Mouse (Mus musculus) embryonic facial prominence, embryonic 13.5 days (tissue): Measurements from ENCODE around the gene Oaz2. TPM values are rescaled to one million over a fixed set of nuclear protein-coding genes. Genes with fewer than 3 reads are reported as not detected.

Experiments
- ATAC-seq: fragments of 200-750 bp; cut with Nextera tagmentation; 2 replicates; pipeline ENCODE4 v1.8.0; 2017; ENCODE audit warnings: low read depth; ENCODE audit not compliant: insufficient number of reproducible peaks, insufficient read depth, low FRiP score, low TSS enrichment
- H3K27ac ChIP-seq: fragments of 300-500 bp; sonication (generic); 2 replicates; pipeline ENCODE4 v1.5.1; 2015; ENCODE audit warnings: moderate library complexity, mild to moderate bottlenecking, inconsistent platforms
- H3K27me3 ChIP-seq: fragments of 300-500 bp; sonication (generic); 2 replicates; pipeline ENCODE4 v1.6.1; 2015; ENCODE audit warnings: mild to moderate bottlenecking, inconsistent platforms
- H3K36me3 ChIP-seq: fragments of 300-500 bp; sonication (generic); 2 replicates; pipeline ENCODE4 v1.6.1; 2015; ENCODE audit warnings: mild to moderate bottlenecking, inconsistent platforms
- H3K4me1 ChIP-seq: fragments of 300-500 bp; sonication (generic); 2 replicates; pipeline ENCODE4 v1.6.1; 2015; ENCODE audit warnings: inconsistent platforms
- H3K4me2 ChIP-seq: fragments of 300-500 bp; sonication (generic); 2 replicates; pipeline ENCODE4 v1.6.1; 2015; ENCODE audit warnings: moderate library complexity, mild to moderate bottlenecking, inconsistent platforms
- H3K4me3 ChIP-seq: fragments of 300-500 bp; sonication (generic); 2 replicates; pipeline ENCODE4 v1.5.1; 2015; ENCODE audit warnings: mild to moderate bottlenecking, inconsistent platforms
- H3K9ac ChIP-seq: fragments of 300-500 bp; sonication (generic); 2 replicates; pipeline ENCODE4 v1.6.1; 2015; ENCODE audit warnings: mild to moderate bottlenecking, inconsistent platforms
- H3K9me3 ChIP-seq: fragments of 300-500 bp; sonication (generic); 2 replicates; pipeline ENCODE4 v1.6.1; 2016; ENCODE audit warnings: inconsistent platforms
- whole genome bisulfite sequencing: fragments of 180-500 bp; shearing (Covaris S2); methylation state at CpG from one replicate; pipeline ENCODE4 v1.1.7; 2015; ENCODE audit warnings: mixed read lengths; 5-methylcytosine and 5-hydroxymethylcytosine counted together
- polyA plus RNA-seq: library from polyadenylated mRNA; unstranded; fragments of >200 nt; fragmentation: Nextera tagmentation; extraction: Ambion mirVana; gene quantifications from 2 replicates; pipeline ENCODE4 v1.2.1, GENCODE M21; 2015

The Oaz2 gene
- polyA plus RNA-seq, 1 experiment from 2014 or later: 295 TPM

GRCm38 (mm10) chr9:65727491-65727890 is 59.7 kb downstream of the Oaz2 start:
- peaks cover 20% of the 10 kb centered on the region for H3K36me3 ChIP-seq
- H3K27ac ChIP-seq: no peak overlapping the region
- no peaks in the 10 kb centered on the region for H3K9me3 ChIP-seq
- no peaks in the 10 kb centered on the region for H3K27me3 ChIP-seq
- peaks cover 15% of the 10 kb centered on the region for H3K4me1 ChIP-seq
- H3K4me3 ChIP-seq: no peak overlapping the region
- no peak overlapping the region for H3K4me2 ChIP-seq
- H3K9ac ChIP-seq: no peak overlapping the region
- WGBS: 90% methylated on average over 4 of the region's 4 CpGs
- no peak for ATAC-seq

GRCm38 (mm10) chr9:65728588-65728987 is 60.8 kb downstream of the Oaz2 start:
- Histone ChIP-seq H3K9me3 (no peaks in the 10 kb centered on the region), H3K4me2 (no peak overlapping the region), H3K27me3 (no peaks in the 10 kb centered on the region), H3K27ac (no peak overlapping the region), H3K4me1 (peaks cover 15% of the 10 kb centered on the region), H3K4me3 (no peak overlapping the region), H3K36me3 (peaks cover 20% of the 10 kb centered on the region), H3K9ac (no peak overlapping the region)
- WGBS: 94% methylated on average over 6 of the region's 6 CpGs
- no peak for ATAC-seq

- ATAC-seq: no peak
- Histone ChIP-seq H3K36me3 (peaks cover 12% of the 10 kb centered on the region), H3K9me3 (no peaks in the 10 kb centered on the region), H3K9ac (no peak overlapping the region), H3K27ac (no peak overlapping the region), H3K27me3 (no peaks in the 10 kb centered on the region), H3K4me2 (no peak overlapping the region), H3K4me1 (no peaks in the 10 kb centered on the region), H3K4me3 (no peak overlapping the region)
- WGBS: 93% methylated on average over 3 of the region's 3 CpGs
These were observed 67.1 kb downstream of the Oaz2 start for GRCm38 (mm10) chr9:65734931-65735330.

Other genes with a start within 250 kb of the Oaz2 start
- 1.1 TPM in 1 of 2 replicates, not detected in the other for gene Slc51b, start 245.0 kb upstream of the Oaz2 start, polyA plus RNA-seq
- gene Mtfmt, start 232.2 kb upstream of the Oaz2 start, polyA plus RNA-seq: 24.1 and 28.3 TPM in 2 replicates
- 116 and 123 TPM in 2 replicates for gene Spg21, start 207.1 kb upstream of the Oaz2 start, polyA plus RNA-seq
- not detected in 2 replicates for gene Ankdd1a, start 147.8 kb upstream of the Oaz2 start, polyA plus RNA-seq
- 12.6 TPM in 2 replicates for gene Plekho2, start 88.0 kb upstream of the Oaz2 start, polyA plus RNA-seq
- 15.4 and 18.4 TPM in 2 replicates for gene Pif1, start 80.8 kb upstream of the Oaz2 start, polyA plus RNA-seq
- 10.5 and 11.9 TPM in 2 replicates for gene Rbpms2, start 38.4 kb upstream of the Oaz2 start, polyA plus RNA-seq
- 7.2 and 8.4 TPM in 2 replicates for gene Zfp609, start 159.6 kb downstream of the Oaz2 start, polyA plus RNA-seq
- gene Pclaf, start 222.2 kb downstream of the Oaz2 start, polyA plus RNA-seq: 218 and 232 TPM in 2 replicates
- 40.1 and 40.8 TPM in 2 replicates for gene Trip4, start 240.8 kb downstream of the Oaz2 start, polyA plus RNA-seq
- 22.8 and 26.0 TPM in 2 replicates for gene Csnk1g1, start 240.9 kb downstream of the Oaz2 start, polyA plus RNA-seq